Mouse (Mus musculus) CH12.LX (cell line): Measurements from ENCODE around the gene Spag7.
A peak's percentile ranks its signal among the peaks of the same experiment; 100 is the strongest.

Source experiments
- CTCF ChIP-seq, 2 experiments: IDR thresholded peaks in 1 of 2; conservative IDR thresholded peaks in 1 of 2; 2 replicates each; pipeline ENCODE4 v1.5.1; 2011 to 2012; ENCODE audit warnings: low read depth in 2 of 2, low read length in 2 of 2, improper control_type of control experiment in 1 of 2, inconsistent platforms in 1 of 2, mild to moderate bottlenecking in 1 of 2, moderate library complexity in 1 of 2
- EP300 ChIP-seq: IDR thresholded peaks from 2 replicates; pipeline ENCODE4 v1.6.1; 2011; ENCODE audit warnings: low read length, improper control_type of control experiment
- ETS1 ChIP-seq: conservative IDR thresholded peaks from 2 replicates; pipeline ENCODE4 v1.6.1; 2012; ENCODE audit warnings: low read depth, mild to moderate bottlenecking, inconsistent platforms, low read length, improper control_type of control experiment, moderate library complexity
- HCFC1 ChIP-seq: IDR thresholded peaks from 2 replicates; pipeline ENCODE4 v1.6.1; 2012; ENCODE audit warnings: low read depth, mild to moderate bottlenecking, inconsistent platforms, low read length, improper control_type of control experiment
- JUN ChIP-seq: IDR thresholded peaks from 2 replicates; pipeline ENCODE4 v1.6.1; 2011; ENCODE audit warnings: low read depth, mild to moderate bottlenecking, low read length, improper control_type of control experiment, moderate library complexity; ENCODE audit not compliant: insufficient read depth
- KAT2A ChIP-seq: IDR thresholded peaks from 2 replicates; pipeline ENCODE4 v1.6.1; 2012; ENCODE audit warnings: low read length, improper control_type of control experiment, inconsistent platforms; ENCODE audit not compliant: insufficient replicate concordance
- MAFK ChIP-seq: IDR thresholded peaks from 2 replicates; pipeline ENCODE4 v1.6.1; 2011; ENCODE audit warnings: low read length, improper control_type of control experiment; ENCODE audit not compliant: insufficient replicate concordance
- MXI1 ChIP-seq: IDR thresholded peaks from 2 replicates; pipeline ENCODE4 v1.6.1; 2011; ENCODE audit warnings: mild to moderate bottlenecking, low read depth, low read length, improper control_type of control experiment
- POLR2A ChIP-seq: IDR thresholded peaks from 2 replicates; pipeline ENCODE4 v1.6.1; 2011; ENCODE audit warnings: low read depth, mild to moderate bottlenecking, improper control_type of control experiment, low read length
- RAD21 ChIP-seq: IDR thresholded peaks from 2 replicates; pipeline ENCODE4 v1.6.1; 2011; ENCODE audit warnings: low read depth, mild to moderate bottlenecking, low read length, improper control_type of control experiment, moderate library complexity
- SIN3A ChIP-seq: IDR thresholded peaks from 2 replicates; pipeline ENCODE4 v1.6.1; 2012; ENCODE audit warnings: low read length, improper control_type of control experiment, inconsistent platforms
- SMC3 ChIP-seq: IDR thresholded peaks from 2 replicates; pipeline ENCODE4 v1.6.1; 2011; ENCODE audit warnings: low read depth, low read length, improper control_type of control experiment
- USF1 ChIP-seq: IDR thresholded peaks from 2 replicates; pipeline ENCODE4 v1.6.1; 2014; ENCODE audit warnings: low read depth, mild to moderate bottlenecking, inconsistent platforms, low read length, improper control_type of control experiment
- ZNF384 ChIP-seq: IDR thresholded peaks from 2 replicates; pipeline ENCODE4 v1.6.1; 2012; ENCODE audit warnings: low read depth, low read length, improper control_type of control experiment, inconsistent platforms

DNA sequence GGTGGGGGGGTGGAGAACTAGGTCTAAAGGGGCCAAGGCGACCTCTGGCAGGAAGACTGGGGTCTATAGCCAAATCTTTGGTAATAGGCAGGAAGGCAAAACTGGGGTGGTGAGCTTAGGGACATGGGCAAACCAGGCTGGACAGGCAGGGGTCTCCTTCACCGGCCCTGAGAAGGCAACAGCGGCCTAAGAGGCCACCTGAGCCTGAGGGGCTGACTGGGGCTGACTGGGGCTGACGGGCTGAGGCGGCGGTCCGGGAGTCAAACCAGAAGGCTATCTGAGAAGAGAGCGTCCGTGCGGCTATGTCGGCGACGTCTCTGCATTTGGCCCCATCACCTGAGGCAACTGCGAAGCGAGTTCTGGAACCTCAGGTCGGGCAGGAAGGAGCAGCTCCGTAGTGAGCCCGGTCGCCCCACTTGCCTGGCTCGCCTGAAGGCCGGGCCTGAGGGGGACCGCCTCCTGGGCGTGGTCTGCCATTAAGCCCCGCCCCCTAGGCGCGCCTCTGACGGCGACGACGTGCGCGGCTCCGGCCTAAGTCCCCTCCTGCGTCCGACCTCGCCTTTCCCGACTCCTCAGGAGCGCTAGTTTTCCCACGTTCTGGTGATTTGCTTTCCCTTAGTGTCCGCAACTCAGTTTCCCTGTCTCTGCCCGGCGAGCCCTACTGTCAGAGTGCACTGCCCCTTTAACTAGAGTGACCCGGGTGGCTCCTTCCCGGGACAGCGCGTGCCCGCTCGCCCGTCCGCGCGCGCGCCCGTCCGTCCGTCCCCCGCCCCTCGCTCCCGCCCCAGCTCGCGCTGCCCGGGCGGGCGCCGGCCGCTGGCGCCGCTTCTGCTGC is 30.7 kb upstream of the Spag7 start, which contains the start of the genes Inca1 and Kif1c:
- TF ChIP-seq SMC3 (0 out of 2 replicates have a peak, but pooled peaks have one; percentile 0), KAT2A (no peak), SIN3A (no peak; the same call in 1 of the 2 replicates), POLR2A (peak; percentile 94), CTCF (conservative IDR thresholded peaks at IDR 0.05 in 1 of 2, IDR thresholded peaks at IDR 0.05 in 1 of 2; ENCODE audit: low read depth in 2 of 2, low read length in 2 of 2) (no peak), MXI1 (no peak), ZNF384 (no peak), ETS1 (no peak), JUN (no peak), EP300 (no peak), USF1 (no peak), MAFK (no peak), RAD21 (no peak), HCFC1 (peak; percentile 46)
